Mouse (Mus musculus): Measurements from ENCODE around the gene Actrt3.

Gene Actrt3

DNA sequence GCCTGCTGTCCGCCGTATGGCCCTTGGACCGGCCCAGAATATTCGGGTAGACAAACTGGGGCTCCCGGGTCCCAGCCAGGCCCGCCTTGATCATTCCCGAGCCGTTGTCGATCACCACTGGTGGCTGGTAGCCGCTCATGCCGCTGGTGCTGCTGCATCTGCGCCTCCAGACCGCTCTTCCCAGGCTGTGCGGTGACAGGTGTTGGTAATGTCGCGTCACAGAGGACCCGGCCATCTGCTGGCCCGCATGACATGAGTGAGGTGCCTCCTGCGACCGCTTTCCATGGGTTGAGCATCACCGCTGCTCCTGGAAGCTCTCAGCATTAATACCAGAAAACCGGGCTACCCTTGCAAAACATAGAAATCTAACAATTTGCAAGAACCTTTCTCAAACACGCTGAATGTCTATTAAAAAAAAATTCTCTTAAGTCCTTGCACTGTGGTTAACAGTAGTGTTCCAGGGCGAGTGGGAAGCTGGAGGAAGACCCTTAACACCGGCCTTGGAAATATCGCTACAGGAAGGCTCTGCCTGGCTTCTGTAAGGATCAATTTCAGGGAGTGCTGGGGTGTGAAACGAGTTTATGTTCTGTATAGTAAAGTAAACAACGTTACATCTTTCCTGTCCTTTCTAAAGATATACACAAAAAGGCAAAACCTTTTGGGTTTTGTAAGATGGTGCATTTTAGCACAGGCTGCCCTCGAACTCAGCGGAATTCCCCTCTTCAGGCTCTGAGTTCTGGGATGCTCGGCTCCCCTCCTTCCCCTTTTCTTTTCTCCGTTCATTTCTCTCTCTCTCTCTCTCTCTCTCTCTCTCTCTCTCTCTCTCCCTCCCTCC is at the start of gene Actrt3:
Gene Actrt3, minus strand, starts transcription at position 229 of the 835 bp plus-strand sequence.
- peak; percentile 75 for DNase-seq

DNA sequence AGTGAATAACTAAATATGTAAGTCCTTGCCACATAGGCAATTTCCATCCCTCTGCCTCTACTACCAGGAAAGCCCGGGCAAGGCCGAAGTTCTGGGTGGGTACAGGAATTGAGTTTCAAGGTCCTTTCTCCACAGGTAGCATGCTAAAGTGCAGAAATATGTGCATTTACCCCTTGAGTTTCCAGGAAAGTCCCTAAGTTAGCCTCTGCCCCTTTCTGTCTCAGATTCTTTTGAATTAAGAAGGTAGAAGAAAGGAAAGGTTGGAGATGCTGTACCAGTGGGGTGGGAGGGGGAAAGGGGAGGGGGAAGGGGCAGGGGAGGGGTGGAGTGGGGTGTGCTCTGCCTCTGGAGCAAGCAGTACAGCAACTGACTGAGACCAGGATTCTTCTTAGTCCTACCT is 48.7 kb upstream of the Actrt3 start:
- no peak for DNase-seq

DNA sequence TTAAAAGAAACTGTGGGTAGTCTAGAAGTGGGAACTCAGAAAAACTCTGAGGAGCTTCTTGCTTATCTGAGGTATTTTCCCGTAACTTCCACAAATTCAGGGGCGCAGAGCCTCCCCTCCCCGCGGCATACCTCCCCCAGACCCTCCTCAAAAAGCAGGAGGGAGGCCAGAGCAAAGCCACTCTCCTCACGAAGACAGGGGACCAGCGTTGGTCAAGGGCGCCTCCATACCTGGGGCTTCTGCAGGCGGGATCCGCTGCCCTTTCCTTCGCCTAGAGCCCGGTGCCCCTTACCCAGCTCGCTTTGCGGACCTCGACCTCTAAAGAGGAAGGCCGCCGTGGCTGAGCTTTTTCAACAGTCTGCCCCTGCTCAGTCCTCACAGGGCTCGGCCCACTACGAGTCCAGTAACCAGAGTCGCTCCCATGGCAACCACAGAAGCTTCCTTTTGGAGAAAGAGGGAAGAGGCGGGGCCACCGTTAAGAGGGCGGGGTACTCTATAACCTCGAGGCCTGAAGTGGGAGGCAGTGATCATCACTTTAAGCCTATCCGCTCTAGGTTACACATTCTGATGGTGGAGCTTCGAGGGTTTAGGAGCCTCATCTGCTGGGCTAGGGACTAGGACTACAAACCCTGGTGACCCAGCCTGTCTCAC is 47.8 kb upstream of the Actrt3 start, which contains the start of gene Lrrc34:
Gene Lrrc34, minus strand, starts transcription at position 430 of the 651 bp plus-strand sequence.
- DNase-seq, result peak; percentile 91

DNA sequence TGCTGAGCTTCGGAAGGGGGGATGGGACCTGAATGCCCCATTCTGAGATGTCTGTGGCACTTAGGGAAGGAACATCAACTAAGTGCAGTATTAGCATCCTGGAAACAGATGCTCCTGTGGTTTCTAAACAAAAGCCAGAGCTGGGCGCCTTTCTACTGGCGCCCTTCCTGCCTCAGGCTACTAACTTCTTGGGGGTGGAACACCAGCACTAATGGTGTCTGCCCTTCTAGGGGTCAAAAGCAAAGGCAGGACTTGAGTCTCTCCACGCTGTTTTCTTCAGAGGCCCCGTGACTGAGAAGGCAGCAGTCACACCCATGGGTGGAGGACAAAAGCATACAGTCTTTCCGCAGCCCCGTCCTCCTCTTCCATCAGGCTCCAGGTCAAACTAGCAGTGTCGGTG is 47.0 kb upstream of the Actrt3 start:
- peak; percentile 11 for DNase-seq

DNA sequence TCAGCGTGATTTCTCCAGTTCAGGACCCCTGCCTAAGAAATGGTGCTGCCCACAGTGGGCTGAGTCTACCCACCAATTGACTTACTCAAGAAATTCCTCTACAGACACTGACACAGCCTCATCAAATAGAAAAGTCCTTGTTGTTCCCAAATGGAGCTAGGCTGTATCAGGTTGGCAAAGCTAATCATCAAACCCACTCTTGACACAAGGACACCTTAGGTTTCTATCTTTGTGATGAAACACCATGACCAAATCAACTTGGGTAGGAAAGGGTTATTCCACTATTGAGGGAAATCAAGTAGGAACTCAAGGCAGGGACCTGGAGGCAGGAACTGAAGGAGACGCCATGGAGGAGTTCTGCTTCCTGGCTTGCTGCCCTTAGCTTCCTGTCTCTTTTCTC is 44.5 kb upstream of the Actrt3 start, which contains the start of gene Lrriq4:
Gene Lrriq4, plus strand, starts transcription at position 301 of the 400 bp plus-strand sequence.
- DNase-seq, result no peak

DNA sequence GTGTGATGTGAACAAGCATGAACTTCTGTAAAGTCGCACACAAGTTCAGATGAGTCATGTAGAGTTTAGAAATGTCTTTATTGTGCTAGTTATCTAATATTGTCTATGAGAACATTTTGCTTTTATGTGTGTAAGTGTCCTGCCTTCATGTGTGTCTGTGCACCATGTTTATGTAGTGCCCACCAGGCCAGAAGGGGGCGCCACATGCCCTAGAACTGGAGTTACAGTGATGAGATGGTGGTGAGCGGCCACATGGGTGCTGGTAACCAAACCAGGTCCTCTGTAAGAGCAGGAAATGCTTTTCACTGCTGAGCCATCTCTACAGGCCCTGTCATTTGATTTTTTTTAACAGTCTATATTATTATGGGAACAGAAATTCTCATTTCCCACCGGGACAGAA is 35.9 kb upstream of the Actrt3 start:
- no peak for DNase-seq

DNA sequence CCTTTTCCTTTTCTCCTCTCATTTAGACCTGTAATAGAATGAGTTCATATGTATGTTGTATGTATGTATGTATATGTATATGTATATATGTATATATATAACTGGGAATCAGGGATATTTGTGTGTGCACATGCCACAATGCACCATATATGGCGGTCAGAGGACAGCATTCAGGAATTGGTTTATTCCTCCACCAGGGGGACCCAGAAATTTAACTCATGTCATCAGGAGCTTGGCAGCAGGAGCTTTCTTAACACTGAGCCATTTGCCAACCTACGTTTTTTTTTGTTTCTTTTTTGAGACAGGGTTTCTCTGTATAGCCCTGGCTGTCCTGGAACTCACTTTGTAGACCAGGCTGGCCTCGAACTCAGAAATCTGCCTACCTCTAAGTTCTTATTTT is 33.9 kb upstream of the Actrt3 start:
- peak; percentile 19 for DNase-seq

DNA sequence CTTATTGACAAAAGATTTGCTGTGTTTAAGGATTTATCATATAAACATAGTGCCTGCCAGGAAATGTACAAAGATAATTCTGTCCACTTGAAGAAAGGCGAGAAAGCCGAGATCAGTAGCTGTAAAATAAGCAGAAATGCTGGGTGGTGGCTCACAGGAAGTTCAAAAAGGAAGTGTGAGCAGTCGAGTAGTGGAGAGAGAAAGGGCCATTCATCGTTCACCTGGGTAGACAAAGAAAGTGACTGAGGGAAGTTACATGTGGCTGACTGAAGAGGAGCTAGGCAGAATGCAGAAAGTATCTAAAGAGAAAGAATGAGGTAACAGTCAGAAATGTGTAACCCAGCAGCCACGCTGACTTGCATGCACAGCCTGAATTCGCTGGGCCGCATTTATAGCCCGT is 20.4 kb upstream of the Actrt3 start:
- no peak for DNase-seq

DNA sequence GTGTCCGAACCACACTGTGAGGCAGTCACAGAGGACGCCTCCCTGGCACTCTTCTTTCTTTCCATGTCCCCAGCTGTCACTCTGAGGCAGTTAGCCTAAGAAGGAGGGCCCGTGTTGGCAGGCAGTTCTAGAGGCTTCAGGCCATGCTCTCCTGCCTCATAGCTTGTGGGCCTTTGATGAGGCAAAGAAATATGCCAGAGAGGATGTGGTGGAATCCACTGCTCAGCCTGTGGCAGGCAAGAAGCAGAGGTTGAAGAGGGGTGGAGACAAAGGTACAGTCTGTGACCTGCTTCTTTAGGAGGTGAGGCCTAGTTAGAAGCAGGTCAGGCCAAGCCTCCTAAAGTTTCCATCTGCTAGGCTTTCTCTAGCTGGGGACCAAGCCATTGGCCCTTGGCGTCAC is 11.2 kb upstream of the Actrt3 start:
- no peak for DNase-seq

DNA sequence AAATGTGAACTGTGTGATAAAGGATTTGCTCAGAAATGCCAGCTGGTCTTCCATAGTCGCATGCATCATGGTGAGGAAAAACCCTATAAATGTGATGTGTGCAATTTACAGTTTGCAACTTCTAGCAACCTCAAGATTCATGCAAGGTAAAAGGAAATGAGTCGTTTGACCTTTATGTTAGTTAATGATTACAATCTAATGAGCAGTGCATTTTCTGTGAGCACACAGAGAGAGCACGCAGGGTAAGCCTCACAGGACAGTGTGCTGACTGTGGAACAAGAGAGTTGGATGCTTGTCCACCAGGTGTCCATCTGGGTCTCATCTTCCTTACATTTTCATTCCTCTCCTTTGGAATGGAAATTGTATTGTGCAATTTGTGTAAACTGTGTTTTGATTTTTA is 9.3 kb upstream of the Actrt3 start:
- no peak for DNase-seq

DNA sequence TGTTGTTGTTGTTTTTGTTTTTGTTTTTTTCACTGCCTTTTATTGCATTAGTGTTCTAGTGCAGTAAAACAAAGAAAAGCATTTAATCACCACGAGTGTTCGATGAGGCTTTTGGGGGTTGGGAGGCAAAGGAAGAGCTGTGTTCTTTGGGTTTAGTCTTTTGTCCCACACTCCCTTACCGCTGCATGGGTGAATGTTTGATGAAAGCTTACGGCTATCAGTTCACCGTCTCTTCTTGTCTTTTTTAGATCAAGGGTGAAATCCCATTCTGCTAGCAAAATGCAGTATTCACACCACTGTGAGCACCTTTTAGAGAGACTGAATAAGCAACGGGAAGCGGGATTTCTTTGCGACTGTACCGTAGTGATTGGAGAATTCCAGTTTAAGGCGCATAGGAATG is 3.5 kb upstream of the Actrt3 start:
- no peak for DNase-seq

DNA sequence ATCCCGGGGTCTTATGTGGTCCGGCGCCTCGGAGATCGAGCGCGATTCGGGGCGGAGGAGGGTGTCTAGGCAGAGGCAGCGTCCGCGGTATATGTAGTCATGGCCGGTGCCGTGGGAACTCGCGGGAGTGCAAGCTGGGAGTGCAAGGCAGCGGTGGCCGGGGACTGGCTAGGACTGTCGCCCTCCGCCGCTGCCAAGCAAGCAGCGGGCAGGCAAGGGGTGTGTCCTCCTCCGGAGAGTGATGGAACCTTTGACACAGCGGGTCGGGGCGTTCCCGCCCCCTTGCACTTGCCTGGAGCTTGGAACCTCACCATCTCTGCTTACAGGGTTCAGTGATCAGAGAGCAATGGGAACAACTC is 3.0 kb upstream of the Actrt3 start:
- no peak for DNase-seq

DNA sequence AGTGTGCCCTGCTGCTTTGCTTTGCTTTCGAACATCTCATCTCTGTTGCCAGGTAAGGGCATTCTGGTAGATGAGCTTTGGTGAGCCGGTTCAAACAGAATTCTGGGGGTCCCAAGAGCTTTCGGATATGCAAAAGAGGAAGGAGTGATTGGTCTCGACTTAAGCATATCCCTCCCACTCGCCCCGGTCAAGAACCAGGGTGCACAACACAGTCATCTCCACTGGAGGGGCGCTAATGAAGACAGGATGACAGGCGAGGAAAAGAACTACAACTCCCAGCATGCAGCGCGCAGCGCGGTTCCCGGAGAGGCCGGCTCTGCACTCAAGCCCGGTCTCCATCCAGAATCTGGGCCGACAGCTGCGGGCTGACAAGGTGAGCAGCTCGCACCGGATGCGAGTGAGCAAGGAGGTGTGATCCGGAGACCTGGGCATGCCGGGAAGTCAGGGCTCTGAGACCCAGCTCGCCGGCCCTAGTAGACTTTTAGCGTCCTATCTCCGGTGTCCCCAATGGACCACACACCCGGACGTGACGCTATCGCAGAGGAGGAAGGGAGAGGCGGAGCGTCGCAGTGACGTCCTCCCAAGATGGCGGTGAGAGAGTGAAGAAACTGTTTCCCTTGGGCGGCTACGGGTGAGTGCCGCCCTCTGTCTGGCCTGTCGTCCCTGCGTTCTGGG is 2.5 kb upstream of the Actrt3 start, which contains the start of gene Mynn:
Gene Mynn, plus strand, starts transcription at position 1 of the 675 bp plus-strand sequence.
- peak; percentile 98 for DNase-seq

DNA sequence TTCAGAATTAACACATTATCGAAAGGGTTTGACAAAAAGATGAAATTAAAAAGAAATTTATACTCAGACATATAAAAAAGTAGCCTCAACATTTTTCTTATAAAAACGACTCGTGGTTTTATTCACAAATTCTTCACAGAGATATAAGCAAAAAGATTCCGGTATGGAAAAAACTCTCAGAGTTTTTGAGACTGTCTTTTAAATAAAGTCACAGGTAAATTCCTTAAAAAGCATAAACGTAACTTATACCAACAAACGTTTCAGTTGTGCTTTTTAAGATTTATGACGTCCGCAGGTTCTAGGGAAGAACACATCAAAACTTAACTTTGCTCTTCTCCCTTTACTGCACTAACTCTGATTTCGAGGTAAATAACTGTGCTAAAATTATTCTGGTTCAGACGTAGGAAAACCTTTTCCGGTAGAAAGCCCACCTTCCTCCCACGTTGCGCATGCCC is 1.9 kb upstream of the Actrt3 start:
- no peak for DNase-seq

DNA sequence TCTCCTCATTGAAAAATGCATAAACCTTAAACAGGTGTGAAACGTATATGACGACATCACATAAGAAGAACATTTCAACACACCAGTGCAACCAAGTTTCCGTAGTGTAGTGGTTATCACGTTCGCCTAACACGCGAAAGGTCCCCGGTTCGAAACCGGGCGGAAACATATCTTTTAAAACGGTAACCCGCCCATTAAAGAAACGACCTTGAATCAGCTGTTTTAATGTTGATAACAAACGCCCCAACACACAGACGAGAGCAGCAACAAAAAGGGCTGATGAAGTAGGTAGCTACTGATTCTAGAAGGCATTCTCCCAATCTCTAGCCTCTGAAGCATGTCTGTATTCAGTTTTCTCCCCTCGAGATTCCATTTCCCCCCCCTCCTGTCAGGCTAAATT is 1.4 kb upstream of the Actrt3 start:
- DNase-seq, result peak; percentile 94

DNA sequence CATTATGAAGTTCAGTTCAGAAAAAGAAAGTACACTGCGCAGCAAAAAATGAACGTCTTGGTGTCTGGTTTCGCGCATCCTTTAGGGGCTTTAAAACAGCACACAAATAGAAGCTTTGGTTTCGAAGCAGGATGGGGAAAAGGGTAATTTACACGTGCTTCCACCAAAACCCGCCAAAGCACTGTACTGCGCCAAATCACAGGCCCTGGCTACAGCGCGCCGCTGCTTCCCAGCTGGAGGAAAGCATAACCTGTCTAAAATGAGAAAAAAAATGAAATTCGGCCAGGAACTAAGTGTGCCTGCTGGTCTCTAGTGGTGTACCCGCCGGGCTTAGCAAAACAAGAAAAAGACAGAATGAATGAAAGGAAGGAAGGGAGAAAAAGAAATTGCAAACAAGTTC is 978 bp upstream of the Actrt3 start:
- peak; percentile 64 for DNase-seq

DNA sequence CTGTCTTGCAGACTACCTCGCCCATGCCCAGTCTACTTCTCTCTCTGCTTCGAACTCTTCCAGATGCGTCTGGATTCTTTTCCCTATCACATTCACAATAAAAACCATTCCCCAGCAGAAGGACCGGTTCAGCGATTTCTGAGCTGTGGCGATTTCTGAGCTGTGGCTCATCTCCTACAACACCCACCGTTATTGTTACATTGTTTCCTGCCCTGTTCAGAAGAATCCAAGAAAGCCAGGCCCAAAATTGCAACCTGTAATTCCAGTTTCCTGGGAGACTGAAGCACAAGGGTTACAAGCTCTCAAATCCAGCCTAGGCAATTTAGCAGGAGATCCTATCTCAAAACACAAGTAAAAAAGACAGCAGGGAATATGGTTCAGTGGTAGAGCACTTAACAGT is 2.5 kb downstream of the Actrt3 start:
- no peak for DNase-seq

DNA sequence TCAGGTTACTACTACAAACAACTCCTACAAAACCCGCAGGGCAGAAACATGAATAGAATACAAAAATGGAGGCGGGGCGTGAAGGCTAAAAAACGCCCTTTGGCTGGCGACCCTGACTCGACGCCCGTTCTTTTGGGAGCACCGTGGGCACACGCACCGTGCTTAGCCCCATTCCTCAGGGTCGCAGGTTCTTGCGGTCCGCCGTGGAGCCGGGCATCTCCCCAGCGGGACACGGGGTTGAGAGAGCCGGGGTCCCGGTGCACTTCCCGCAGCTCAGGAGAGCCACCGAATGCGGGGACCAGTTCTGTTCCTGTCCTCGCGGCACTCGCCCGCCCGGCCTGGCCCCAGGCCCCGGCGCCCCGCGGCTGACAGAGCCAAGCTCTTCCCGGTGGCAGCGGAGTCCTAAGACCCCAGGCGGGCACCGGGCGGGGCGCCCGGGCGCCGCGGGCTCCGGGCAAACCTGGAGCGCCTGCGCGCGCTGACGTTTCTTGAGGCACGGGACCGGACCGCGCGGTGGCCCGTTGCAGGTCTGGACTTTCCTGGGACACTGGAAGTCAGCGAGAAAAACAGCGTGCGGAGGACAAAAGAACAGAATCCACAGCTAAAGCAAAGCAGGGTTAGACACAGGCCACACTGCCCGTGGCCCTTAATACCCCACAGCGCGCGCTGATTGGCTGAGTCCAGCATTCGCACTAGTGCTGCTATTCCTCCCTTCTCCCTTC is 4.5 kb downstream of the Actrt3 start:
- peak; percentile 74 for DNase-seq

DNA sequence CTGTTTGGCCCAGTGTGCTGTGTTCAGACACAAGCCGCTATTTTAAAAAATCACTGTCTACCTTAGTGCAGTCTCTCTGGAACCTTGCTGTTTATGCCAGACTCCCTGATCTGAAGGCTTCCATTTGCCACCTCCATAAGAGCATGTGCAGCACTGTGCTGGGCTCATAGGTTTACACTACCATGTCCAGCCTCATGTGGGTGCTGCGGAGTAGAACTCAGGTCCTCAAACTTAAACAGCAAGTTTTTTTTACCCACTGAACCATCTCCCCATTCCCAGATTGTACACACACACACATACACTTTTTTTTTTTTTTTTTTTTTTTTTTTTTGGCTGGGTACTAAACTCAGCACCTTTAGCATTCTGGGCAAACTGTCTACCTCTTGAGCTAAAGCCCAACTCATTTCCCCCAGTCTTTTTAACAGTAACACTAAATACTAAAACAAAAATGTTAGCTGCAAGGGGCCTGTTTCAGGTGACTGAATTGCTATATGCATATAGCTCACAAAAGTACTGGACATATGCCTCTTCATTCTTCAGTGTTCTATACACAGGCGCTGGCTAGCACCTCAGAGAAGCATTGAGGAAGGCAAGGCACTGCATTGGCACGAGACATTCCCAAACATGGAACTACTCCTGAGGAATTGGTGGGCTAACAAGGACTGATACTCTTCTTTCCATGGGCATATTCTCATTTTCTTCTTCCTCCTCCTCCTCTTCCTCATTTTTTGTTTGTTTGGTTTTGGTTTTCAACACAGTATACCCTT is 5.8 kb downstream of the Actrt3 start:
- peak; percentile 28 for DNase-seq

DNA sequence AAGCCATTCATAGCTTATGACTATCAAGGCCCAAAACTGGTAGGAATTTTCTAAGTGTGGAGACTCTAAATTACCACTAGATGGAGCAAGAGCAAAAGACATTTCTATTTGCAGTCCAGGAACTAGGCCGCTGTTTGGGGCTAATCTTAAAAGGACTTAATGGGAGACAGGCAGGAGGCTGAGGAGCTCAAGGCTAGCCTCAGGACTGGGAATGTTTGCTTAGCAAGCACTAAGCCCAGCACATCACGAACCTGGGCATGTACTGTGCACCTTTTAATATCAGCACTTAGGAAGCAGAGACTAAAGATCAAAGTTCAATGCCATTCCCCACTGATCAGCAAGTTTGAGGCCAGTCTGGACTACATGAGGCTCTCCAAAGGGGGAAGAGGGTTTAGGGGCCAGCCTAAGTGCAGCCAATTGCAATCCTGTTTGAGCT is 7.3 kb downstream of the Actrt3 start:
- DNase-seq, result peak; percentile 89

DNA sequence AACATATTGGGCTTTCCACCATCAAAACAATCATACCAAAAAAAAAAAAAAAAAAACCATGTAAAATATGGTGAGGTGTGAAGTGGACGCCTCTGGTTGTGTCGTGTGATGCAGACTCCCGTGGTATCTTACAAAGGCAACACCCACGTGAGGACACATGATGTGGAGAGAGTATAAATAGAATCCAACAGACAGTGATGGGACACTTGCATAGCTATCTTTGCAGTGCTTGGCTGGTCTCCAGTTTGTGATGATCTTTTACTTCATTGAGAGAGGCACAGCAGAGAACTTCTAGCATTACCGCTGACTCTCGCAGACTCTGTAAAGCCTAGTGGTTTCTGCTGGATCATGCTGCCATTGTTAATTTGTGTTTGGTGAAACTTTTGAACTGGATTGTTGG is 10.9 kb downstream of the Actrt3 start:
- no peak for DNase-seq

DNA sequence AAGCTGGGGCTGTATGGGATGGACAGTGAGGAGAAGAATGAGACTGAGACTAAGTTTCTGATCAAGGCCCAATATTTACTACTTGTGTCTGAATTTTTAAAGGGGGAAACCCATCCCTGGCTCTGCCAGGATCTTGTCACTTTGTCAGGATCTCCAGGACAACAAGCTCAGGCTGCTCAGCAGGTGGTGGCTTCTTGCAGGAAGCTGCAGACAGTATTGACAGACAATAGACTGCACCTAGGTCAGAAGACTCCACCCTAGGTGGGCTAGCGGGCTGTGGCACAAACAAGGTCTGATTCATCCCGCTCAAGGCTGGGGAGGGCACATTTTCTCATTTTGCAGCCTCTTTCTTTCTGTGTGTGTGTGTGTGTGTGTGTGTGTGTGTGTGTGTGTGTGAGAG is 26.2 kb downstream of the Actrt3 start:
- no peak for DNase-seq
